Mouse (Mus musculus) lung, adult 2 months (tissue): ENCODE measurements at regions not wholly inside any gene's neighbourhood (a gene's known extent, or its start where the extent isn't known, plus 50 kb on each side); places are given as distances from the start of the nearest gene placed in this dataset.

ENCODE experiments used
- CTCF ChIP-seq: fragments of 200-500 bp; IDR thresholded peaks from 2 replicates; pipeline ENCODE4 v1.5.1; 2011; ENCODE audit warnings: mild to moderate bottlenecking, low read length, control low read depth; ENCODE audit not compliant: insufficient read depth
- POLR2A ChIP-seq: fragments of 200-500 bp; IDR thresholded peaks from 2 replicates; pipeline ENCODE4 v1.6.1; 2011; ENCODE audit warnings: low read depth, mild to moderate bottlenecking, control low read depth, low read length, borderline replicate concordance; ENCODE audit errors: extremely low read depth

DNA sequence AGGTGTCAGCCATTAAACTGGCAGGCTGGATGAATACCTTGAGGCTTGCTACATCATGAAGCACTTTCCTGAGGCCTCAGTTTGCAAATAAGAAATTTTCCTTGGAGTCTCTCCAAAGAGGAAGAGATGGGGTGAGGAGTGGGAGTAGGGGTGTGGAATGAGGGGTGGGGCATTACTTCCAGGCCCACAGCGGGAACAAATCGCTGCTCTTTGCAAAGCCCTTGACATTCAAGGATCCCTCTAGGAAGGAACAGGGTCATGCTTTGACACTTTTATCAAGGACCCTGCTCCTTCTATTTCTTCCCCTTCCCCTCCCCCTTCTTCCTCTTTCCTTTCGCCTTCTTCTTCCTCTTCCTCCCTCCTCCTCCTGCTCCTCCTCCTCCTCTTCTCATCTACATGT is 193.2 kb downstream of the Mex3b start:
- TF ChIP-seq POLR2A: no peak
- TF ChIP-seq CTCF: no peak
